Mouse (Mus musculus): ENCODE measurements at regions not wholly inside any gene's neighbourhood (a gene's known extent, or its start where the extent isn't known, plus 50 kb on each side); places are given as distances from the start of the nearest gene placed in this dataset.

DNA sequence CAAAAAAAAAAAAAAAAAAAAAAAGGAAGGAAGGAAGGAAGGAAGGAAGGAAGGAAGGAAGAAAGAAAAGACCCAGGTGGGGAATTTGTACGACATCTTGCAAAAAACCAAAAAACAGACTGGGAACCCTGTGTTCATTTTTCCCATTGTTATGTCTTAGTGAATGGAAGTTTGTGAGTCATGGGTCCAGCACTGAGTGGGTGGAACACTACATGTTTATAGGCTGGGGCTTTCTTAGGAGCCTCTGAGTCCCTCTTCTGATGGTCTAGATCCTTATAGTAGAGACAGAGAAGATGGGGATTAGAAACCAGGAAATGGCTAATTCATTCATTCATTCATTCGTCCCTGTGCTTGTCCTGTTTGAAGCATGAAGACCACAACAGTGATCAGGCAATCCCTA is 105.5 kb downstream of the Tpra1 start:
- no peak for TF ChIP-seq CTCF (conservative IDR thresholded peaks at IDR 0.05 in 1 of 2, IDR thresholded peaks at IDR 0.05 in 1 of 2; ENCODE audit: low read depth in 2 of 2, low read length in 2 of 2)
- TF ChIP-seq RAD21 (IDR thresholded peaks at IDR 0.05; ENCODE audit: low read depth, low read length) = no peak
- TF ChIP-seq SIN3A (IDR thresholded peaks at IDR 0.05; ENCODE audit: low read length) = no peak
- TF ChIP-seq POLR2A (IDR thresholded peaks at IDR 0.05; ENCODE audit: low read depth, low read length) = no peak
- TF ChIP-seq HCFC1 (IDR thresholded peaks at IDR 0.05; ENCODE audit: low read depth, low read length) = no peak
- TF ChIP-seq CHD2 (IDR thresholded peaks at IDR 0.05; ENCODE audit: low read length) = no peak
- TF ChIP-seq EP300 (IDR thresholded peaks at IDR 0.05; ENCODE audit: low read length) = no peak
- no peak for TF ChIP-seq GABPA (IDR thresholded peaks at IDR 0.05; ENCODE audit: insufficient replicate concordance, low read depth, low read length)
- TF ChIP-seq NRF1 (IDR thresholded peaks at IDR 0.05; ENCODE audit: low read depth, low read length) = no peak
- TF ChIP-seq ZMIZ1 (IDR thresholded peaks at IDR 0.05; ENCODE audit: low read depth, low read length) = no peak
- no peak for TF ChIP-seq NELFE (IDR thresholded peaks at IDR 0.05; ENCODE audit: low read depth, low read length)
- TF ChIP-seq JUND (conservative IDR thresholded peaks at IDR 0.05; ENCODE audit: low read depth, low read length) = no peak
- no peak for TF ChIP-seq MAX (IDR thresholded peaks at IDR 0.05; ENCODE audit: low read length)
- no peak for TF ChIP-seq TBP (conservative IDR thresholded peaks at IDR 0.05; ENCODE audit: low read depth, low read length)

Data from CH12.LX (cell line).